Mouse (Mus musculus) heart, adult 8-10 months (tissue): ENCODE results near the gene Gzmb. TPM values are rescaled to one million over a fixed set of nuclear protein-coding genes. Genes with fewer than 3 reads are reported as not detected.

Source experiments
- total RNA-seq, 4 experiments: library from RNA; stranded (reverse); gene quantifications; 2 replicates each; pipeline ENCODE4 v1.2.4; 2022

Gzmb gene
- total RNA-seq, 4 experiments from 2014 or later, result not detected

Other genes with a start within 250 kb of the Gzmb start
- not detected for gene Mcpt1, start 244.3 kb downstream of the Gzmb start, total RNA-seq
- gene Mcpt9, start 231.8 kb downstream of the Gzmb start, total RNA-seq, result not detected
- gene Mcpt2, start 220.2 kb downstream of the Gzmb start, total RNA-seq, result not detected
- 1 to 10 TPM in 2 of 4 experiments, under 1 TPM in 2; 0.65 to 1.8 (median 1.1) TPM for gene Mcpt4, start 199.9 kb downstream of the Gzmb start, total RNA-seq
- gene Mcpt8, start 177.0 kb downstream of the Gzmb start, total RNA-seq, result not detected
- not detected for gene Ctsg, start 159.7 kb downstream of the Gzmb start, total RNA-seq
- gene Gzme, start 141.6 kb downstream of the Gzmb start, total RNA-seq, result not detected
- not detected for gene Gzmd, start 129.7 kb downstream of the Gzmb start, total RNA-seq
- gene Gzmg, start 102.7 kb downstream of the Gzmb start, total RNA-seq, result not detected
- gene Gzmn, start 87.7 kb downstream of the Gzmb start, total RNA-seq, result not detected
- gene Gzmf, start 50.8 kb downstream of the Gzmb start, total RNA-seq, result not detected
- not detected for gene Gzmc, start 27.6 kb downstream of the Gzmb start, total RNA-seq
- gene Atp12a, start 102.8 kb upstream of the Gzmb start, total RNA-seq, result not detected
- gene Rnf17, start 140.3 kb upstream of the Gzmb start, total RNA-seq, result under 1 TPM; 0.38 to 0.79 (median 0.48) TPM